Mouse (Mus musculus) effector memory CD4-positive, alpha-beta T cell, adult 7 months (primary cell): Measurements from ENCODE around the gene Zcchc2. TPM values are rescaled to one million over a fixed set of nuclear protein-coding genes. Genes with fewer than 3 reads are reported as not detected.

ENCODE experiments used
- polyA plus RNA-seq: library from polyadenylated mRNA; unstranded; fragments of 100-300 nt; shearing (Covaris generic); gene quantifications from one replicate; pipeline ENCODE4 v1.2.1, GENCODE M21; 2017

Gene Zcchc2
- polyA plus RNA-seq, result 29.0 TPM

DNA sequence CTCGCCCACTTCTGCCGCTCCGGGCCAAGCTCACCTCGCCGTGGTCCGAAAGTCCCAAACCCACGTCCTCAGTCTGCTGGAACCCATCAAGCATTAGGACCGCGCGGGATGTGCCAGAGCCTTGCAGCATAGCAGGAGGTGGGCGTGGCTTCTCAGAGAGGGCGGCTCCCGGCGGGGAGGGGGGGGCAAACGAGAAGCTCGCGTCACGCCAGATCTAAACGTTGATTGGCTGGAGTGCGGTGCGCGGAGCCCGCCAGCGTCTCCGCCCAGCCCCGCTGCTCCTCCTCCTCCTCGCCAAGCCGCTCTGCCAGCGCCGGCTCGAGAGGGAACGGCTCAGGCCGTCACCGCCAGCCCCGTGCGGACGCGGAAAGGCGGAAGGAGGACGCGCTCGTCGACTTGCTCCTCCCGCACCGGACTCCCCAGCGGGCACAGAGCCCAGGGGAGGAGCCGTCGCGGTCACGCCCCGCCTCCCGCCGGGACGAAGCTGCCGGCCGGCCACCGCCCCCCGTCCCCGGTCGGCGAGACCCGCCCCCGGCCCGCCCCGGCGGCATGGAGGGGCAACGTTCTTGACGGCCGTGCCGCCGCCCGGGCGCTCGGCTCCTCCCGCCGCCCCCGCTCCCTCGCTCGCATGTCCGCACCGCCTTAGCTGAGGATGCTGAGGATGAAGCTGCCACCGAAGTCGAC lies at the start of gene Zcchc2:
Gene Zcchc2 (plus strand): TSS at position 269 of the 684 bp plus-strand sequence.

Other genes starting within 250 kb of the Zcchc2 start
- gene Tnfrsf11a, start 209.7 kb upstream of the Zcchc2 start, polyA plus RNA-seq, result 0.27 TPM
- gene Phlpp1, start 181.3 kb downstream of the Zcchc2 start, polyA plus RNA-seq, result 4.8 TPM